Mouse (Mus musculus): ENCODE data around the gene Lims1.
"Not testable (repeated sequence)": the region's sequence is repeated elsewhere in the genome, so short reads cannot be mapped to it uniquely, and the experiment has no call there.

- TF ChIP-seq CTCF (IDR thresholded peaks at IDR 0.05; ENCODE audit: control insufficient read depth, insufficient read depth, insufficient read length); MYOD1 (IDR thresholded peaks at IDR 0.05; ENCODE audit: control insufficient read depth, insufficient read length, low read depth): not testable (repeated sequence)
Measured at GRCm38 (mm10) chr10:58327836-58328235, 4.6 kb downstream of the Lims1 start.
